Mouse (Mus musculus): ENCODE measurements around the gene Rhox7b. TPM values are rescaled to one million over a fixed set of nuclear protein-coding genes. Genes with fewer than 3 reads are reported as not detected.
"Not testable (repeated sequence)": the region's sequence is repeated elsewhere in the genome, so short reads cannot be mapped to it uniquely, and the experiment has no call there.

The Rhox7b gene
- not detected in 2 replicates for polyA plus RNA-seq (2015; fragmentation: Nextera tagmentation; extraction: Ambion mirVana)

GRCm38 (mm10) chrX:37897132-37897531, at the start of gene Rhox7b:
TSS of gene Rhox7b (minus strand) at chrX:37897232.
- not testable (repeated sequence) for ATAC-seq (replicated peaks; ENCODE audit: low FRiP score); H3K9ac ChIP-seq; H3K27me3 ChIP-seq; H3K4me2 ChIP-seq; H3K4me1 ChIP-seq; H3K9me3 ChIP-seq (replicated peaks); H3K27ac ChIP-seq; H3K4me3 ChIP-seq (replicated peaks); H3K36me3 ChIP-seq
- 78% methylated on average over 9 of the region's 9 CpGs for WGBS

GRCm38 (mm10) chrX:37916311-37916710, 19.3 kb upstream of the Rhox7b start:
- 72% methylated on average over 4 of the region's 4 CpGs for WGBS
- H3K4me2 ChIP-seq: no peak overlapping the region

GRCm38 (mm10) chrX:37908581-37908980, 11.5 kb upstream of the Rhox7b start:
- Histone ChIP-seq H3K4me2 (no peak overlapping the region), H3K9me3 (replicated peaks) (no peaks in the 10 kb centered on the region), H3K36me3 (no peaks in the 10 kb centered on the region), H3K4me1 (no peaks in the 10 kb centered on the region), H3K9ac (no peak overlapping the region), H3K4me3 (replicated peaks) (no peak overlapping the region), H3K27me3 (no peaks in the 10 kb centered on the region), H3K27ac (no peak overlapping the region)
- WGBS: 55% methylated on average over 7 of the region's 7 CpGs
- ATAC-seq (replicated peaks; ENCODE audit: low FRiP score): no peak

More at GRCm38 (mm10) chrX:37916311-37916710, 19.3 kb upstream of the Rhox7b start:
- H3K27me3 ChIP-seq: no peaks in the 10 kb centered on the region
- no peaks in the 10 kb centered on the region for H3K36me3 ChIP-seq
- H3K9me3 ChIP-seq (replicated peaks): no peaks in the 10 kb centered on the region
- ATAC-seq (replicated peaks; ENCODE audit: low FRiP score): no peak
- H3K4me1 ChIP-seq: no peaks in the 10 kb centered on the region
- no peak overlapping the region for H3K4me3 ChIP-seq (replicated peaks)
- H3K9ac ChIP-seq: no peak overlapping the region
- H3K27ac ChIP-seq: no peak overlapping the region

GRCm38 (mm10) chrX:37903727-37904126, 6.7 kb upstream of the Rhox7b start:
- Histone ChIP-seq H3K27me3 (no peaks in the 10 kb centered on the region), H3K4me2 (no peak overlapping the region), H3K9ac (no peak overlapping the region), H3K36me3 (no peaks in the 10 kb centered on the region), H3K4me1 (no peaks in the 10 kb centered on the region), H3K27ac (no peak overlapping the region), H3K4me3 (replicated peaks) (no peak overlapping the region), H3K9me3 (replicated peaks) (no peaks in the 10 kb centered on the region)
- no peak for ATAC-seq (replicated peaks; ENCODE audit: low FRiP score)
- 74% methylated on average over 5 of the region's 5 CpGs for WGBS

DNA sequence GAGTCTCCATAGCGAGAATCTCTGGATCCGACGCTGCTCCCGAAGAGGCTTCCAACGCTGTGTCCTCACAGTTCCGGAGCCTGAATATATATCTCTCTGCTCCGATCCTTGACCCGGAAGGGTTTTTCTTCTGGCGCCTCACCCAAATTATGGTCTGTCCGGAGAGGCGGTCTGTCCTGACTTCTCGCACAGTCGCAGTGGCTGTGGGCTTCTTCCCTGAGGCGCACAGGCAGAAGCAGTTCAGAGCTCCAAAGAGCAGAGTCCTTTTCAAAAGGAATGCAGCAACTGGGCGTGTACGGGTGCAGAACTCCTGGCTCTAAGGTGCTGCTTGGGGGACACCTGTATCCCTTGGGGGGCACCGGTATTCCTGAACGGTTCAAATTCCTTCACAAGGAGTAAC, 4.6 kb upstream of the Rhox7b start, which contains the start of gene Rhox9:
Rhox9 (minus strand) TSS at position 101 of the 400 bp plus-strand sequence.
- H3K27ac ChIP-seq; H3K4me3 ChIP-seq (replicated peaks); H3K9me3 ChIP-seq (replicated peaks); H3K4me1 ChIP-seq; H3K27me3 ChIP-seq; H3K9ac ChIP-seq; H3K4me2 ChIP-seq; ATAC-seq (replicated peaks; ENCODE audit: low FRiP score); H3K36me3 ChIP-seq: not testable (repeated sequence)
- 91% methylated on average over 10 of the region's 18 CpGs for WGBS

- Histone ChIP-seq H3K4me2 (no peak within 1 kb of the TSS), H3K9ac (no peak within 1 kb of the TSS), H3K36me3 (no peaks in the 10 kb centered on the region), H3K4me1 (no peaks in the 10 kb centered on the region), H3K4me3 (replicated peaks) (no peak within 1 kb of the TSS), H3K27me3 (no peaks in the 10 kb centered on the region), H3K27ac (no peak within 1 kb of the TSS), H3K9me3 (replicated peaks) (no peaks in the 10 kb centered on the region)
- WGBS: 77% methylated on average over 4 of the region's 4 CpGs
- no peak for ATAC-seq (replicated peaks; ENCODE audit: low FRiP score)
Observed at GRCm38 (mm10) chrX:37878844-37879243, 18.2 kb downstream of the Rhox7b start, which contains the start of gene Rhox8. TSS of gene Rhox8 (minus strand) at chrX:37878944.

DNA sequence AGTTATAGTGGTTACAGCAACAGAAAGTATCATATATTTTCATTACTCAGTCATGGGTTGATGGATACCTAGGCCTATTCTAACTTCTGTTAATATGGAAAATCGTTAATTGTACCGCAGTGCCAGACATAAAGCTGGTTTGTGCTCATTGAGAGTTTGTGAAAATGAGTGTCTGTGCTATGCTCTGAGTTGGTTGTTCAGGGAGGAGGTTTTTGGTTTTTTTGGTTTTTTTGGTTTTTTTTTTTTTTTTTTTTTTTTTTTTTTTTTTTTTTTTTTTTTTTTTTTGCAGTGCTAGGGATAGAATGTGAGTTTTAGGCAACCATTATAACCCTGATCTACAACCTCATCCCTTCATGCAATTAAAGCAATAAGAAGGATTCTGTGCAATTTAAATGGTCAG, 25.4 kb downstream of the Rhox7b start:
- 94% methylated on average over 2 of the region's 2 CpGs for WGBS
- no peak for ATAC-seq (replicated peaks; ENCODE audit: low FRiP score)
- H3K27me3 ChIP-seq: no peaks in the 10 kb centered on the region
- H3K4me2 ChIP-seq: no peak overlapping the region
- no peak overlapping the region for H3K9ac ChIP-seq
- no peaks in the 10 kb centered on the region for H3K9me3 ChIP-seq (replicated peaks)
- no peaks in the 10 kb centered on the region for H3K4me1 ChIP-seq
- no peak overlapping the region for H3K4me3 ChIP-seq (replicated peaks)
- no peaks in the 10 kb centered on the region for H3K36me3 ChIP-seq
- no peak overlapping the region for H3K27ac ChIP-seq

Other genes with a start within 250 kb of the Rhox7b start
- not detected in 2 replicates for gene Rhox4g, start 245.9 kb downstream of the Rhox7b start, polyA plus RNA-seq (2015; fragmentation: Nextera tagmentation; extraction: Ambion mirVana)
- not detected in 2 replicates for gene Rhox3h, start 228.5 kb downstream of the Rhox7b start, polyA plus RNA-seq (2015; fragmentation: Nextera tagmentation; extraction: Ambion mirVana)
- not detected in 2 replicates for gene Rhox2h, start 224.0 kb downstream of the Rhox7b start, polyA plus RNA-seq (2015; fragmentation: Nextera tagmentation; extraction: Ambion mirVana)
- gene Rhox5, start 92.4 kb downstream of the Rhox7b start, polyA plus RNA-seq (2015; fragmentation: Nextera tagmentation; extraction: Ambion mirVana): 1.9 and 2.2 TPM in 2 replicates
- 0.16 TPM in 1 of 2 replicates, not detected in the other for gene Rhox6, start 70.3 kb downstream of the Rhox7b start, polyA plus RNA-seq (2015; fragmentation: Nextera tagmentation; extraction: Ambion mirVana)
- not detected in 2 replicates for gene Rhox7a, start 65.5 kb downstream of the Rhox7b start, polyA plus RNA-seq (2015; fragmentation: Nextera tagmentation; extraction: Ambion mirVana)
- not detected in 2 replicates for gene Rhox8, start 18.3 kb downstream of the Rhox7b start, polyA plus RNA-seq (2015; fragmentation: Nextera tagmentation; extraction: Ambion mirVana)
- gene Rhox9, start 4.5 kb upstream of the Rhox7b start, polyA plus RNA-seq (2015; fragmentation: Nextera tagmentation; extraction: Ambion mirVana): not detected in 2 replicates
- not detected in 2 replicates for gene Btg1-ps1, start 121.6 kb upstream of the Rhox7b start, polyA plus RNA-seq (2015; fragmentation: Nextera tagmentation; extraction: Ambion mirVana)
- gene Btg1-ps2, start 145.9 kb upstream of the Rhox7b start, polyA plus RNA-seq (2015; fragmentation: Nextera tagmentation; extraction: Ambion mirVana): 0.16 TPM in 1 of 2 replicates, not detected in the other
- gene Rhox10, start 169.2 kb upstream of the Rhox7b start, polyA plus RNA-seq (2015; fragmentation: Nextera tagmentation; extraction: Ambion mirVana): not detected in 2 replicates
- gene Rhox11, start 187.9 kb upstream of the Rhox7b start, polyA plus RNA-seq (2015; fragmentation: Nextera tagmentation; extraction: Ambion mirVana): not detected in 2 replicates
- gene Rhox12, start 213.7 kb upstream of the Rhox7b start, polyA plus RNA-seq (2015; fragmentation: Nextera tagmentation; extraction: Ambion mirVana): not detected in 2 replicates
- gene Rhox13, start 224.0 kb upstream of the Rhox7b start, polyA plus RNA-seq (2015; fragmentation: Nextera tagmentation; extraction: Ambion mirVana): not detected in 2 replicates

Measured in kidney, embryonic 15.5 days (tissue).